In the genomic region with DNA sequence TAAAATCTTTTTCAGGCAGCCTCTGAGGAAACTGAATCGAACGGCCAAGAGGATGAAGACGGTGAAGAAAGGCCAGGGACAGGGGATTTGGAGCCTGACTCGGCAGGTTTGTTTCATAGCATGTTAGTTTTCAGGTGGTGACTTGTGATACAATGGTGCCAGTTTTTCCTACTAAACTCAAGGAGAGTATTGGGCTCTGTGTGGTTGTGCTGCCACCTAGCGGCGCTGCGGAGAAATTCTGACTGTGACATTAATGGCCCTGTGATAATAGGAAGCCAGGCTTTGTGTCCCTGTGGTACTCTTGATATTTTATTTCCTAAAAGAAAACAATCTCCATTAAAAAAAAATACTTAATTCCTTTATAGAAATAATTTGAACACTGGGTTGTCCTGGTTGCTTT, we compare ENCODE assay signal across 7 mouse cellular contexts.
DNase-seq lines count a peak whose midpoint lies in the region; ATAC-seq and TF ChIP-seq lines count a peak whose summit lies in the region.

No protein-coding gene starts in this region.

- H3K36me3 ChIP-seq in forebrain, embryonic 14.5 days (ENCODE audit: control insufficient read depth, insufficient read depth, low read length), result peaks cover 13% of the 10 kb centered on the region
- H3K36me3 ChIP-seq in hindbrain, embryonic 13.5 days, result peaks cover 6% of the 10 kb centered on the region; the same call in 1 of the 2 replicates
- no peaks in the 10 kb centered on the region for H3K36me3 ChIP-seq in midbrain, embryonic 11.5 days (ENCODE audit: control insufficient read depth, insufficient read depth, low read length)
- H3K36me3 ChIP-seq in small intestine, adult 2 months (ENCODE audit: control insufficient read depth, insufficient read depth, low read length), result no peaks in the 10 kb centered on the region

- TF ChIP-seq POLR2A in small intestine, adult 2 months (IDR thresholded peaks at IDR 0.05; ENCODE audit: low read depth, low read length), result no peak

- 11% methylated on average over 7 of the region's 7 CpGs for WGBS in forebrain, embryonic 14.5 days
- WGBS in hindbrain, embryonic 13.5 days, result 14% methylated on average over 7 of the region's 7 CpGs
- 13% methylated on average over 7 of the region's 7 CpGs for WGBS in midbrain, embryonic 11.5 days
- 8% methylated on average over 7 of the region's 7 CpGs for WGBS in small intestine, adult 2 months

- no peak overlapping the region for H3K4me3 ChIP-seq in forebrain, embryonic 14.5 days (ENCODE audit: low read depth, low read length)
- H3K4me3 ChIP-seq in hindbrain, embryonic 13.5 days, result no peak overlapping the region
- H3K4me3 ChIP-seq in midbrain, embryonic 11.5 days (ENCODE audit: low read depth, low read length), result no peak overlapping the region
- H3K4me3 ChIP-seq in small intestine, adult 2 months (ENCODE audit: low read depth, low read length), result no peak overlapping the region

- no peaks in the 10 kb centered on the region; the same call in 1 of the 2 replicates for H3K4me1 ChIP-seq in forebrain, embryonic 14.5 days (ENCODE audit: control insufficient read depth, insufficient read depth, low read length)
- H3K4me1 ChIP-seq in hindbrain, embryonic 13.5 days (replicated peaks), result 0 out of 2 replicates have a peak, but pooled peaks cover 4% of the 10 kb centered on the region
- no peaks in the 10 kb centered on the region for H3K4me1 ChIP-seq in midbrain, embryonic 11.5 days (ENCODE audit: control insufficient read depth, insufficient read depth, low read length)
- no peaks in the 10 kb centered on the region for H3K4me1 ChIP-seq in small intestine, adult 2 months (ENCODE audit: control insufficient read depth, insufficient read depth, insufficient read length, low read length)

- no peak overlapping the region for H3K27ac ChIP-seq in forebrain, embryonic 14.5 days (ENCODE audit: low read depth, low read length)
- no peak overlapping the region for H3K27ac ChIP-seq in hindbrain, embryonic 13.5 days
- H3K27ac ChIP-seq in midbrain, embryonic 11.5 days (ENCODE audit: low read depth, low read length), result no peak overlapping the region
- no peak overlapping the region for H3K27ac ChIP-seq in small intestine, adult 2 months (ENCODE audit: insufficient read depth, low read depth, low read length)

- no peaks in the 10 kb centered on the region for H3K27me3 ChIP-seq in forebrain, embryonic 14.5 days (replicated peaks; ENCODE audit: control insufficient read depth, insufficient read depth, low read length)
- H3K27me3 ChIP-seq in hindbrain, embryonic 13.5 days, result no peaks in the 10 kb centered on the region
- H3K27me3 ChIP-seq in midbrain, embryonic 11.5 days (ENCODE audit: control insufficient read depth, insufficient read depth, low read length), result no peaks in the 10 kb centered on the region
- no peaks in the 10 kb centered on the region for H3K27me3 ChIP-seq in small intestine, adult 2 months (ENCODE audit: control insufficient read depth, insufficient read depth, low read length)

- H3K9me3 ChIP-seq in forebrain, embryonic 14.5 days (replicated peaks; ENCODE audit: control insufficient read depth, low read length), result no peaks in the 10 kb centered on the region
- no peaks in the 10 kb centered on the region for H3K9me3 ChIP-seq in hindbrain, embryonic 13.5 days
- no peaks in the 10 kb centered on the region for H3K9me3 ChIP-seq in midbrain, embryonic 11.5 days (ENCODE audit: control insufficient read depth, low read length)

- no peak overlapping the region for H3K4me2 ChIP-seq in forebrain, embryonic 14.5 days (ENCODE audit: low read length)
- H3K4me2 ChIP-seq in hindbrain, embryonic 13.5 days, result no peak overlapping the region
- H3K4me2 ChIP-seq in midbrain, embryonic 11.5 days, result no peak overlapping the region

- peak; percentile 11 for DNase-seq in T-cell, adult 2 months (ENCODE audit: low spot score)
- peak; percentile 73 for DNase-seq in cerebellum, adult 11 months
- DNase-seq in forebrain, embryonic 14.5 days (ENCODE audit: low spot score), result peak; percentile 88
- DNase-seq in left cerebral cortex, adult 9 months (ENCODE audit: low spot score in 2 of 2), result peak; percentile 23 to 77
- DNase-seq in midbrain, embryonic 11.5 days (ENCODE audit: low spot score, missing footprints), result peak; percentile 96

- peak; percentile 85 for ATAC-seq in forebrain, embryonic 14.5 days
- ATAC-seq in hindbrain, embryonic 13.5 days (ENCODE audit: low FRiP score), result peak; percentile 61; the same call in 1 of the 2 replicates
- peak; percentile 73 for ATAC-seq in midbrain, embryonic 11.5 days (ENCODE audit: low FRiP score)

- peak; percentile 87; the same call in 1 of the 2 replicates for TF ChIP-seq CTCF in small intestine, adult 2 months (IDR thresholded peaks at IDR 0.05; ENCODE audit: extremely low read depth, insufficient read length, insufficient replicate concordance, low read depth, low read length)

- no peak overlapping the region for H3K9ac ChIP-seq in forebrain, embryonic 14.5 days (ENCODE audit: low read length)
- no peak overlapping the region for H3K9ac ChIP-seq in hindbrain, embryonic 13.5 days
- H3K9ac ChIP-seq in midbrain, embryonic 11.5 days (ENCODE audit: low read length), result no peak overlapping the region

Comparison
In these comparisons a context has a peak if more than half of its experiments do, and no peak if none do; other contexts are left out.
1. DNase-seq: peak in every context shown above with its lines; median percentile 96 in midbrain, embryonic 11.5 days; 88 in forebrain, embryonic 14.5 days; 73 in cerebellum, adult 11 months; 50 in left cerebral cortex, adult 9 months; 11 in T-cell, adult 2 months.